Mouse (Mus musculus): ENCODE data around the gene Kazn.

Gene Kazn

GRCm38 (mm10) chr4:142240874-142241273, 1.7 kb upstream of the Kazn start:
- DNase-seq, result no peak

DNA sequence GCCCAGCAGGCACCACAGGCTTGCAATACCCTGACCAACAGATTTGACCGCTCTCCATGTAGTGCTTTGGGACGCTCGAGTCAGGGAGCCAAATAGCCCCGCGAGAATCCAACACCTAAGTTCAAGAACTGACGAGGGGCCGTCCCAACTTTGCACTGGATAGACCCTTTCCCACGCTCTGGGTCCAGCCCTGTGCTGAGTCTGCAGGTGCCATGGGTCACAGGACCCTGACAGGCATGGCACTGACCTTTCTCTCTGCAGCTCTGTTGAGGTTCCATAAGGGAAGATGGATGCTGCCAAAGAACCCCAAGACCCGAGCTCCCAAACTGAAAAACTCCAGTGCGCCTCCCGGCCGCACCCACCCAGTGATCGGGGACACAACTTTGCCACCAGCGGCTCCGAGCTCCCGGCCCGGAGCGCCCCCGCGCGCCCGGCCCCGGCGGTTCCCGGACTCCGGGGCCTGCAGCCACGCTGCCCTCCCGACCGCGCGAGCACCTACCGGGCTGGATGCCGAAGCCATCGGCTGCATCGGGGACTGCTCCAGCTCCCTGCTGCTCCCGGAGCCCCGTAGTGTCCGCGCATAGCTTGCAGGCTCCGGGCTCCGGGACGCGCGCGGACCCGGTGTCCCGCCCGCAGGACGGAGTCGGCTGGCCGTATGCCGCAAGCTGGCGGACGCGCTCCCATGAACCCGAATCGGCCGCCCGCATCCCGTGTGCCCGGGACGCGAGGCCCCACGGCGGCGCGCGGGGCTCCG, 538 bp downstream of the Kazn start:
- DNase-seq, result peak; percentile 65

DNA sequence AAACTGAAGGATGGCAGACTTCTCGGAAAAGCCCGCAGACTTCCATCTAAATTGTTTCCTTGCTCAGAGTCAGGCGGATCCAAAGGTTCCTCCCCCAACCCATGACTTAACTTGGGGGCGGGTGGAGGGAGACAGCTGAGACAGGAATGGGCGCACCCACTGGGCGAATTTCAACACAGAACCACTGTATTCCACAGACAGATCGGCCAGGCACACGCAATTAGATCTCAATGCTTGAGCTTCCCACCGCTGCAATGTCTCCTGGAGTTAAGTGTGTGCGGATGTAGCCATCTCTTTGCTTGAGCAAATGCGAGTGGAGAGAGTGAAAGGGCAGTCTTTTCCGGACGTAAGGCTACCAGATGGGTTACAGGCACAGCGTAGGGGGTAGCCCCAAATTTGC, 1.2 kb downstream of the Kazn start:
- no peak for DNase-seq

DNA sequence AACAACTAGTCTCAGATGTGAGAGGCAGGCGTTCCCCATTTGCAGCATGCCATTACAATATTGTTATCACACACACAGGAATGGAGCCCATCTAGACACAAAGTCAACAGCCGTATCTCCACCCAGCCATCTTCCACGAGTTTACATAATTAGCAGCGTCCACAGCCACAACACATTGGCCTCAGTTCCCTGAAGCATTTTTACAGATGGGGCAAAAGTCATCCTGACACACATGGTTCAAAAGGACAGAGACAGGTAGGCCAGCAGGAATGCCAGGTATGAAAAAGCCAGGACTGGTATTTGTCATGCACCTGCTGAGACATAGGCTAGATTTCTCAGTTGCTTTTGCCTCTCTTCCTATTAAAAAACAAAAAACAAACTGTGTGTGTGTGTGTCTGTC, 2.5 kb downstream of the Kazn start:
- no peak for DNase-seq

- no peak for DNase-seq
These were observed 3.8 kb downstream of the Kazn start for GRCm38 (mm10) chr4:142235426-142235825.

- DNase-seq, result no peak
These were observed 4.4 kb downstream of the Kazn start for GRCm38 (mm10) chr4:142234828-142235227.

DNA sequence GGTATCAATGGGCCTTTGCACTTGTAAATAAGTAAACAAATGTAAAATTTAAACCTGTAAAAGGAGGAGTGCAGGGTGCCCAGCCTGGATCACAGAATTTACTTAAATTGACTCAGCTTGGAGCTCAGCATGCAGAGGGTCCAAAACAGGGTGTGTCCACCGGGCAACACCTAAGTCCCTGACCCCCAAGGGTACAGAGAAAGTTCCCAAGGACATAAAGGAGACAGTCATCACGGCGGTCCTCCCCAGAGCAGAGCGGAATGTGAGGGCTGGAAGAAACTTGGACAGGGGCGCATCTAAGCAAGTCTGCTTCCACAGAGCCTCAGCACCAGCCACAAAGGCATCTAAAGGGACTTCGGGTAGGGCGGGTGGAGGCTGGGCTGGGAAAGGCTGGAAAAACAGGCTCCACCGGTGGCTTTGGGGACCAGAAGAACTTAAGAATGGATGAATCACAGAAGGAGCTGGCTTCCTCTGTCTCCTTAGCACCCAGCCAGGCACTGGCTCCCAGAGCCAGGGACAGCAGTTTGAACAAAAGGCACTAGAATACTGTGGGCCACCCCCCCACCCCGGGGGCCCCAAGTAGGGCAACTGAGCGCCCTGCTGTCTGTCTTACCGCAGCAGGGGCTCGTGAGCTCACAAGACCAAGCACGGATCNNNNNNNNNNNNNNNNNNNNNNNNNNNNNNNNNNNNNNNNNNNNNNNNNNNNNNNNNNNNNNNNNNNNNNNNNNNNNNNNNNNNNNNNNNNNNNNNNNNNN, 10.2 kb downstream of the Kazn start:
- no peak for DNase-seq

GRCm38 (mm10) chr4:142223898-142224645, 15.1 kb downstream of the Kazn start:
- DNase-seq, result no peak

- DNase-seq, result no peak
These were observed 16.8 kb downstream of the Kazn start for GRCm38 (mm10) chr4:142222385-142222784.

GRCm38 (mm10) chr4:142221757-142222072, 17.5 kb downstream of the Kazn start:
- DNase-seq, result no peak

GRCm38 (mm10) chr4:142221025-142221756, 18.0 kb downstream of the Kazn start:
- DNase-seq, result no peak

DNA sequence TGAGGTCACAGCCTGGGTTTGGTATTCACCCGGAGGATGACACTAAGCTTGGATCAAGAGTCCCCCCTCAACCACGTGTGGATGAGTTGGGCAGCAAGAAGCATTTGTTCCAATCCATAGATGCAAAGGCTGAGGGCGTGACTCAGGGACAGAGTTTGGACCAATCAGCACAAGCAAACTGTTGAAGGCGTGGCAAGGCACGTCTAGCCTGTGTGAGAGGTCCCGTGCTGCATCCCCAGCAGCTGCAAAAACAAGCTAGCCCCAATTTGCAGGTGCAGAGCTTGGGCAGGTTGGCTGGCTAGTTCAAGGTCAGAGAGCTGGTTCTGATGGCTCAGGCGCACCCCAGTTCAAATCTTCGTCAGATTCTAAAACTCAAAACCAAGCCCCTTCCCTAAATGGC, 20.2 kb downstream of the Kazn start:
- no peak for DNase-seq

GRCm38 (mm10) chr4:142217048-142217447, 22.2 kb downstream of the Kazn start:
- DNase-seq, result no peak

DNA sequence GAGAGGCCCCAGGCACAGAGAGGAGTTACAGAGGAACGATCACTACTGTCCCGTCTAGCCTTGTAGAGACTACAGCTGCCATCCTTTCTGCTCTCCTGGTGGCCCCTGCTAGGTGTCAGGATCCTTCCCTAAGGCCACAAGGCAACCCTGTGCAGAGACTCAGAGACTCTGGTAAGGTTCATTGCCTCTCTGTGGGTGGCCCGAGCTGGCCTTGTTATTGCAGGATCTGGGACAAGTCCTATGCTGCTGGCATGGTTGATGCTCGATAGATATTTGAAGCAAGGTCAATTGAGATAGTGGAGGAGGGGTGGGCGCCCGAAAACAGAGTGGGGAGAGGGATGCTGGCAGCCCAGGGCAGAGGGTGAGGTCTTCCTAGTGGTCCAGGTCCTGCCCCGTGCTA, 23.4 kb downstream of the Kazn start:
- DNase-seq, result no peak

DNA sequence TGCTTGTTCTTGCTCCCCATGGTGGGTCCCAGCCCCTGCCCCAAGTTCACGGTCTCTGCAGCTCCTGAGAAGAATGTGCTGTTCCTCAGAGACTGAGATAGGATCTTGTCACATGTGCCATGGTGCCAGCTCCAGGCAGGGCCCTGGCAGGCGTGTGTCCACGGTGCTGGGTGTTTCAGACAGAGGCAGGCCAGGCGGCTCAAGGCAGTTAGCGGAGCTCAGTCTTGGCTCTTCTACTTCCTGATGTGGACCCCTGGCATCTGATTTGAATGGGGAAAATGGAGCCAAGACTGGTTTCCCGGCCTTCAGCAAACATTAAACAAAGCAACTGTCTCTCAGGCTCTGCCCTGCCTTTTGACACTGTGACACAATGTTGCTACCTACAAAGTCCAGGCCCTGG, 24.7 kb downstream of the Kazn start:
- DNase-seq, result no peak

GRCm38 (mm10) chr4:142212425-142212824, 26.8 kb downstream of the Kazn start:
- peak; percentile 31 for DNase-seq

- DNase-seq, result no peak
These were observed 29.3 kb downstream of the Kazn start for GRCm38 (mm10) chr4:142209884-142210283.

DNA sequence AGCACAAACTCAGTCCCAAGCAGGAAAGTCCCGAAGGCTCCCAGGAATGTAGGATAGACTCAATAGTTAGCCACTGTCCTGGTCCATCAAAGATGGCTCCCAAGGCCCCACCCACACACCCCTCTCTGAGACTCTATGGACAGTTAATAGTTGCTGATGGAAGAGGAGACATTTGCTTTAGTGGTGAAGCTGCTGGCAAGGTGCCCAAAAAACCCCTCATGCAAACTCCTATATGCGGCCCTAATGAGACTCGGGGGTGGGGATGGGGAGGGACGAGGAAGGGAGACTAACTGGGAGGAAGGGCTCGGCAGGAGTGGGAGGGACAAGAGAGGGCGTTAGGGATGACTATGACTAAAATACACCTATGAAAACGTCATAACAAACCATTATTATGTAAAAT, 29.7 kb downstream of the Kazn start:
- no peak for DNase-seq

GRCm38 (mm10) chr4:142205693-142206092, 33.5 kb downstream of the Kazn start:
- DNase-seq, result no peak

GRCm38 (mm10) chr4:142196626-142197025, 42.6 kb downstream of the Kazn start:
- no peak for DNase-seq

GRCm38 (mm10) chr4:142193780-142194179, 45.4 kb downstream of the Kazn start:
- DNase-seq, result peak; percentile 79

- no peak for DNase-seq
These were observed 46.0 kb downstream of the Kazn start for GRCm38 (mm10) chr4:142193151-142193578.

GRCm38 (mm10) chr4:142189960-142190359, 49.2 kb downstream of the Kazn start:
- no peak for DNase-seq
